Mouse (Mus musculus): ENCODE data around the gene Pdlim7. TPM values are rescaled to one million over a fixed set of nuclear protein-coding genes. Genes with fewer than 3 reads are reported as not detected.

Pdlim7 gene
- polyA plus RNA-seq (2012; rRNA removed) = 99.9 and 135 TPM in 2 replicates

GRCm38 (mm10) chr13:55513111-55513748 lies at the start of gene Pdlim7:
Gene Pdlim7, minus strand, starts transcription at chr13:55513676.

GRCm38 (mm10) chr13:55536194-55537175 lies 23.0 kb upstream of the Pdlim7 start, which contains the start of gene Ddx41:
Gene Ddx41, minus strand, starts transcription at chr13:55536658.

GRCm38 (mm10) chr13:55529198-55529915 lies 15.9 kb upstream of the Pdlim7 start, which contains the start of gene Dok3:
Gene Dok3, minus strand, starts transcription at chr13:55529296.

GRCm38 (mm10) chr13:55487578-55488498 lies 25.6 kb downstream of the Pdlim7 start, which contains the start of gene Dbn1:
Gene Dbn1, minus strand, starts transcription at chr13:55488111.

GRCm38 (mm10) chr13:55464027-55464884 lies 49.2 kb downstream of the Pdlim7 start, which contains the start of gene Prr7:
Gene Prr7, plus strand, starts transcription at chr13:55464267.

Other genes with a start within 250 kb of the Pdlim7 start
- 247 and 256 TPM in 2 replicates for gene Prelid1, start 193.2 kb downstream of the Pdlim7 start, polyA plus RNA-seq (2012; rRNA removed)
- 155 and 158 TPM in 2 replicates for gene Rab24, start 191.7 kb downstream of the Pdlim7 start, polyA plus RNA-seq (2012; rRNA removed)
- gene Mxd3, start 183.9 kb downstream of the Pdlim7 start, polyA plus RNA-seq (2012; rRNA removed) = 34.6 and 41.2 TPM in 2 replicates
- gene Lman2, start 150.9 kb downstream of the Pdlim7 start, polyA plus RNA-seq (2012; rRNA removed) = 54.3 and 59.6 TPM in 2 replicates
- 0.79 and 0.98 TPM in 2 replicates for gene Rgs14, start 143.9 kb downstream of the Pdlim7 start, polyA plus RNA-seq (2012; rRNA removed)
- 0.06 and 0.07 TPM in 2 replicates for gene Slc34a1, start 115.5 kb downstream of the Pdlim7 start, polyA plus RNA-seq (2012; rRNA removed)
- 0.43 and 0.44 TPM in 2 replicates for gene Pfn3, start 98.4 kb downstream of the Pdlim7 start, polyA plus RNA-seq (2012; rRNA removed)
- gene F12, start 86.9 kb downstream of the Pdlim7 start, polyA plus RNA-seq (2012; rRNA removed) = 0.07 and 0.23 TPM in 2 replicates
- 84.0 and 87.2 TPM in 2 replicates for gene Grk6, start 68.6 kb downstream of the Pdlim7 start, polyA plus RNA-seq (2012; rRNA removed)
- 55.8 and 56.1 TPM in 2 replicates for gene Prr7, start 49.4 kb downstream of the Pdlim7 start, polyA plus RNA-seq (2012; rRNA removed)
- 719 and 813 TPM in 2 replicates for gene Dbn1, start 25.6 kb downstream of the Pdlim7 start, polyA plus RNA-seq (2012; rRNA removed)
- gene Dok3, start 15.6 kb upstream of the Pdlim7 start, polyA plus RNA-seq (2012; rRNA removed) = 16.3 and 17.4 TPM in 2 replicates
- 106 and 112 TPM in 2 replicates for gene Ddx41, start 23.0 kb upstream of the Pdlim7 start, polyA plus RNA-seq (2012; rRNA removed)
- 165 and 171 TPM in 2 replicates for gene Fam193b, start 57.4 kb upstream of the Pdlim7 start, polyA plus RNA-seq (2012; rRNA removed)
- gene Tmed9, start 60.1 kb upstream of the Pdlim7 start, polyA plus RNA-seq (2012; rRNA removed) = 121 and 154 TPM in 2 replicates
- gene B4galt7, start 86.2 kb upstream of the Pdlim7 start, polyA plus RNA-seq (2012; rRNA removed) = 41.2 and 43.8 TPM in 2 replicates
- gene Caml, start 109.3 kb upstream of the Pdlim7 start, polyA plus RNA-seq (2012; rRNA removed) = 87.8 and 97.2 TPM in 2 replicates
- 56.7 and 59.6 TPM in 2 replicates for gene Ddx46, start 121.4 kb upstream of the Pdlim7 start, polyA plus RNA-seq (2012; rRNA removed)
- gene B230219D22Rik, start 179.4 kb upstream of the Pdlim7 start, polyA plus RNA-seq (2012; rRNA removed) = 74.9 and 77.3 TPM in 2 replicates
- 64.1 and 65.0 TPM in 2 replicates for gene Txndc15, start 201.0 kb upstream of the Pdlim7 start, polyA plus RNA-seq (2012; rRNA removed)
- gene Pcbd2, start 213.7 kb upstream of the Pdlim7 start, polyA plus RNA-seq (2012; rRNA removed) = 34.7 and 36.3 TPM in 2 replicates

Measured in central nervous system, embryonic 14 days (tissue).